Mouse (Mus musculus) neural tube, embryonic 12.5 days (tissue): ENCODE measurements at regions not wholly inside any gene's neighbourhood (a gene's known extent, or its start where the extent isn't known, plus 50 kb on each side); places are given as distances from the start of the nearest gene placed in this dataset.

Experiments
- ATAC-seq: fragments of 200-750 bp; cut with Nextera tagmentation; 2 replicates; pipeline ENCODE4 v1.8.0; 2017; ENCODE audit warnings: low read depth, mild to moderate bottlenecking, moderate TSS enrichment, moderate library complexity; ENCODE audit not compliant: low FRiP score
- H3K27ac ChIP-seq: fragments of 300-500 bp; sonication (generic); 2 replicates; pipeline ENCODE4 v1.5.1; 2016
- H3K27me3 ChIP-seq: fragments of 300-500 bp; sonication (generic); replicated peaks from 2 replicates; pipeline ENCODE4 v1.6.1; 2016; ENCODE audit warnings: mild to moderate bottlenecking
- H3K36me3 ChIP-seq: fragments of 300-500 bp; sonication (generic); 2 replicates; pipeline ENCODE4 v1.6.1; 2016; ENCODE audit warnings: mild to moderate bottlenecking
- H3K4me1 ChIP-seq: fragments of 300-500 bp; sonication (generic); 2 replicates; pipeline ENCODE4 v1.6.1; 2016
- H3K4me2 ChIP-seq: fragments of 300-500 bp; sonication (generic); replicated peaks from 2 replicates; pipeline ENCODE4 v1.6.1; 2016; ENCODE audit warnings: mild to moderate bottlenecking
- H3K4me3 ChIP-seq: fragments of 300-500 bp; sonication (generic); 2 replicates; pipeline ENCODE4 v1.5.1; 2016
- H3K9ac ChIP-seq: fragments of 300-500 bp; sonication (generic); 2 replicates; pipeline ENCODE4 v1.6.1; 2016; ENCODE audit warnings: mild to moderate bottlenecking
- H3K9me3 ChIP-seq: fragments of 300-500 bp; sonication (generic); 2 replicates; pipeline ENCODE4 v1.6.1; 2016; ENCODE audit warnings: mild to moderate bottlenecking
- WGBS: fragments of 180-500 bp; shearing (Covaris S2); methylation state at CpG from one replicate; pipeline ENCODE4 v1.1.7; 2016; 5-methylcytosine and 5-hydroxymethylcytosine counted together

DNA sequence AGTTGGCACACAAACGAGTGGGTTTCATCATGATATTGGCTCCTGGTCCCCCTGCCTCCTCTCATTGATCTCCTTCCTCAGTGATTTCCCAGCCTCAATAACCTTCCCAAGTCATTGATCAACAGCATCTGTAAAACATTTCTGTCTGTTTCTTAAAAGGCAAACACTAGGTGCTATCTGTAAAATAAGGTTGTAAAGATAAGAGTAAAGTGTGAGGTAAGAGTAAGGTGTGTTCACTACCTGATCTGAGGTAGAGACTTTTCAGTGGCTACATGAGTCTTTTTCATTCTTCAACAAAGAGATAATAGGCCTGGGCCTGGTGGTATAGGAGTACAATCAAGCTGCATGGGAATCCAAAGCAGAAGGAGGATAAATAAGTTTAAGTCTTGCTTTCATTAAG lies 55.7 kb downstream of the Plk2 start:
- 86% methylated on average over 1 of the region's 1 CpGs for WGBS
- no peaks in the 10 kb centered on the region for H3K9me3 ChIP-seq
- ATAC-seq = no peak

DNA sequence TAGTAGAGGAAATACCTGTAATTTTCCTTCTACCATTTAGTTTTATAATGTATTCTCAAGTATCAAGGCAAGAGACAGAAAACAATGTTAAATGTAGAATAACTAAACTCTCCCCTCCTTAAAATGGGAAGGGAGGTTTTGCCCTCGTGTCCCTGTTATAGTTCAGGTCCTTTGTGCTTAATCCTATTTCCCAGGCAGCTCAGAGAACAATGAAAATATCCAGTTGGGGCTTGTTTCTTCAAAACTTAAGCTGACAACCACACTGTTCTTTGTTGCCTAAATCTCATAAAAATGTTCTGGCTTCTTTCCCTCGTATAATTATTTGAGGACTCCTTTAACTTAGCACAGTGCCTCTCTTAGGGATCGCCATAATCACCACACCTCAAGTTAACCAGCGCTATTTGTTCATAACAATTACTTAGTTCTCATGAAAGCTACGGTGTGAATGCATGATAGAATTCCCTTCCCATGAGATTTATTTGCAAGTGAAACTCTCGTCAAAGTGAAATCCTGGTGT lies 57.2 kb downstream of the Plk2 start:
- Histone ChIP-seq H3K9ac (no peak overlapping the region), H3K4me1 (no peaks in the 10 kb centered on the region), H3K36me3 (no peaks in the 10 kb centered on the region), H3K9me3 (no peaks in the 10 kb centered on the region), H3K4me3 (no peak overlapping the region), H3K4me2 (no peak overlapping the region), H3K27ac (no peak overlapping the region), H3K27me3 (no peaks in the 10 kb centered on the region)
- no peak for ATAC-seq
- 75% methylated on average over 6 of the region's 6 CpGs for WGBS

More for the DNA sequence above, 55.7 kb downstream of the Plk2 start:
- Histone ChIP-seq H3K4me2 (no peak overlapping the region), H3K36me3 (no peaks in the 10 kb centered on the region), H3K27ac (no peak overlapping the region), H3K4me3 (no peak overlapping the region), H3K27me3 (no peaks in the 10 kb centered on the region), H3K9ac (no peak overlapping the region), H3K4me1 (no peaks in the 10 kb centered on the region)

DNA sequence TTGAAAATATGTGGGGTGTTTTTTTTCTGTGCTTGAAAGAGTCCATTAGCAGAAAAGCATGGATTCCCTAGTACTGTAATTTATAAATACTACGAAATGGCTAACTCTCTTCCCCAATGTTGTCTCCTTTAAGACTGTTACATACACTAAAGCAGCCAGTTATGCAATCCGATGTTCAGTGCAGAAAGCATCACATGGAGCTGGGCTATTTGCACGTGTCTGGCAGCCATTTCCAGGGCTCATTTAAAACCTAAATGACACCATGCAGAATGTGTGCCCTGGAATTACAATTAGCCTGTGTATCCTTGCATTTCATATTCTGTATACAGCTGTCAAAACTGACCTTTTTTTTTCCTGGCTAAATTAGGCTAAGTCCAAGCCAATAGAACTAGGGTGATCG lies 60.2 kb downstream of the Plk2 start:
- H3K27ac ChIP-seq = no peak overlapping the region
- WGBS = 75% methylated on average over 4 of the region's 4 CpGs

DNA sequence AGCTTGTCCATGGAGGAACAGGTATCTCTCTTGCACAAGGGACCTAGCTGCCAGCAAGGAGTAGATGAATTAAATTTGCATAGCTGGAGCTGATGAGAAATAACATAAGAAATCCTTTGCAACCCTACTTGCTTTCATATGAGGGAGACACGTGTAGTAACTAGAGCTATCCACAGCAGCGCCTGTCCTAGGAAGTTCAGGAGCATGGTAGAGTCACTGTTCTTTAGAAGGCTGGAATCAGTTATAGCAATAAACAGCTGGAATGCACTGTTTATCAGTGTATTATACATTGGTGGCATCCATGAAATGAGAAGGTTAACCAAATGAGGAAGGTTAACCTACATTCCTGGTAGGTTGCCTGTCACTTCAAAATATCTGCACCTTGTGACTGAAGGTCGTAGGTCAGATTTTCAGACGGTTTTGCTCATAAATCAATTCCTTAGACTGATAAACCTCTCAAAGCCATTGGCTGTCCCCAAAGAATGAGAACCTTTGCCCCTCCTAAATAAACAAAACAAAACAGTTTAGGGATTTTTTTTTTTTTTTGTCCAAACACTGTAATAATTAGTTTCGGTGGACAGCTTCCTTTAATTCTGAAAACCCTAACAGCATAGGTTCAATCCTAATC lies 60.8 kb downstream of the Plk2 start:
- Histone ChIP-seq H3K9me3 (no peaks in the 10 kb centered on the region), H3K27ac (no peak overlapping the region), H3K27me3 (no peaks in the 10 kb centered on the region), H3K4me2 (no peak overlapping the region), H3K4me3 (no peak overlapping the region), H3K4me1 (no peaks in the 10 kb centered on the region), H3K36me3 (no peaks in the 10 kb centered on the region), H3K9ac (no peak overlapping the region)
- 81% methylated on average over 5 of the region's 5 CpGs for WGBS
- ATAC-seq = no peak

More for the DNA sequence above, 60.2 kb downstream of the Plk2 start:
- no peaks in the 10 kb centered on the region for H3K9me3 ChIP-seq
- no peak overlapping the region for H3K4me2 ChIP-seq
- ATAC-seq = no peak
- no peak overlapping the region for H3K9ac ChIP-seq
- H3K36me3 ChIP-seq = no peaks in the 10 kb centered on the region
- H3K27me3 ChIP-seq = no peaks in the 10 kb centered on the region
- H3K4me1 ChIP-seq = no peaks in the 10 kb centered on the region
- no peak overlapping the region for H3K4me3 ChIP-seq

DNA sequence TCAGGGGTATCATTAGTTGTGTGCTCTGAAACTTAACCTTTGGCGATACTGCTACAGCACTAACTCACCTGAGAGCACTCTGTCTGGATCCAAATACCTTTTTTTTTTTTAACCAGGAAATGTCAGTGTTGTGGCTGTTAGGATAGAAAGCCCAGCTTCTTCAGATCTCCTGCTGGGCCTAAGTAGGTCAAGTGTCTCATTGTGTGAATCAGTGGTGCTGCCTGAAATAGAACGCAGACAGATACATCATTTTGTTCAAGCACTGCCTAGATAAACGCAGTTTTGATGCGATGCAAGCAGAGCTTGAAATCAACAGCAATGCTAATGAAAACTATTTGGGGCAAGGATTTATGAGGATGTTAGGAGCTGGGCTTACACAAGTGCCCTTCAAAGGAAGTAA lies 63.9 kb downstream of the Plk2 start:
- WGBS = 76% methylated on average over 4 of the region's 4 CpGs
- Histone ChIP-seq H3K9ac (no peak overlapping the region), H3K27ac (no peak overlapping the region), H3K4me1 (no peaks in the 10 kb centered on the region), H3K27me3 (no peaks in the 10 kb centered on the region), H3K4me2 (no peak overlapping the region), H3K4me3 (no peak overlapping the region), H3K9me3 (no peaks in the 10 kb centered on the region), H3K36me3 (no peaks in the 10 kb centered on the region)
- ATAC-seq = no peak

DNA sequence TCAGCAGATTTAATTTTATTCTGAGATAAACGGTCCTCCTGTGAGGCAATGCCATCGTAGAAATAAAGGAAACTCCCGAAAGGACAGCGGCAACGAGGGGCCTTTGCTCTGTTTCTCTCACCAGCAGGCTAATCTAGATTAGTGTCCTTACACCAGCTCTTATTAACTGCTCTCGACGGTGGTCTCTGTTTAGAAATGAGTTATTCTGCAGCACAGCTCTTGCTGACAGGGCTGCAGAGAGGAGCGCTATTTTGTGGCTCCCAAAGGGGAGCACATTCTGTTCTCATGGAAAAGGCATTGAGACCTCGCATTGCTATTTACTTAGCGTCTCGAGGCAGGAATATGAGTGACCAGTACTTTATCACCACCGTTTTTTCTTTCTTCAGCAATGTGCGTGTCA lies 66.7 kb downstream of the Plk2 start:
- Histone ChIP-seq H3K4me2 (no peak overlapping the region), H3K9ac (no peak overlapping the region), H3K9me3 (no peaks in the 10 kb centered on the region), H3K4me1 (no peaks in the 10 kb centered on the region), H3K36me3 (no peaks in the 10 kb centered on the region), H3K27me3 (no peaks in the 10 kb centered on the region), H3K27ac (no peak overlapping the region), H3K4me3 (no peak overlapping the region)
- ATAC-seq = 0 out of 2 replicates have a peak, but pooled peaks have one; percentile 41
- WGBS = 55% methylated on average over 13 of the region's 13 CpGs

DNA sequence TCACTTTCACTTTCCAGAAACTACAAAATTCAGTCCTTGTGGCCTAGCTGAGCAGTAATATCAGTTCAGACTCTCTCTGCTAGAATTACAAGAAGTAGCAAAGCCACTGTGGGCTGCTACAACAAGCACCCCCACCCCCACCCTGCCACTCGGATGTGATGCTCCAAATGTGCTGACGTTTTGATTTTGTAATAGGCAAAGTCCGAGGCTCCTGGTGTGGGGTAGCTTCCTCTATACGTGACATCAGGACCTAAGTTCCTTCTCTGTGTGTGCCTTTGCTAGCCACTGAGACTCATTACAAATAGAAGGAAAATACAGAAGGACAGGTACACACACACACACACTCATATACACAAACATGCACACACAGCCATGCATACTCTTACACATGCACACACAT lies 76.7 kb downstream of the Plk2 start:
- Histone ChIP-seq H3K36me3 (no peaks in the 10 kb centered on the region), H3K27ac (no peak overlapping the region), H3K9me3 (no peaks in the 10 kb centered on the region), H3K4me3 (no peak overlapping the region), H3K4me1 (no peaks in the 10 kb centered on the region), H3K27me3 (no peaks in the 10 kb centered on the region), H3K4me2 (no peak overlapping the region), H3K9ac (no peak overlapping the region)
- WGBS = 73% methylated on average over 4 of the region's 4 CpGs
- ATAC-seq = no peak

DNA sequence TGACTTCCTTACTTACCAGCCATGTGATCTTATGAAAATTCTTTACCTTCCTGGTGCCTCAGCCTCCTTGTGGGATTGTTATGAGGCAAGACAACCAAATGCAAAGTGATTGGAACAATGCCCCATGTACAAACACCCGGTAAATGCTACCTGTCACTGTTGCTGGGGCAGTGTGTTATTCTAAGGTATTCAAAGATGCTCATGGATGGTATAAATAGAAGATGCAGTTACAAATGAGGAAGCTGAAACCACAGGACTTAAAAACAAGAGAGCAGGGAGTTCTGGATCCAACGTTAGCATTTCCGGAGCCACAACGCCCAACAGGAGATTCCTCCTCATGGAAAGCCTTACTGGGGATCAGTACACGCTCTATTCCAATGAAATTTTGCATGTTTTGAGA lies 82.9 kb downstream of the Plk2 start:
- Histone ChIP-seq H3K4me1 (no peaks in the 10 kb centered on the region), H3K4me3 (no peak overlapping the region), H3K27ac (no peak overlapping the region), H3K36me3 (no peaks in the 10 kb centered on the region), H3K9ac (no peak overlapping the region), H3K9me3 (no peaks in the 10 kb centered on the region), H3K27me3 (no peaks in the 10 kb centered on the region), H3K4me2 (no peak overlapping the region)
- ATAC-seq = no peak
- WGBS = 95% methylated on average over 5 of the region's 5 CpGs

DNA sequence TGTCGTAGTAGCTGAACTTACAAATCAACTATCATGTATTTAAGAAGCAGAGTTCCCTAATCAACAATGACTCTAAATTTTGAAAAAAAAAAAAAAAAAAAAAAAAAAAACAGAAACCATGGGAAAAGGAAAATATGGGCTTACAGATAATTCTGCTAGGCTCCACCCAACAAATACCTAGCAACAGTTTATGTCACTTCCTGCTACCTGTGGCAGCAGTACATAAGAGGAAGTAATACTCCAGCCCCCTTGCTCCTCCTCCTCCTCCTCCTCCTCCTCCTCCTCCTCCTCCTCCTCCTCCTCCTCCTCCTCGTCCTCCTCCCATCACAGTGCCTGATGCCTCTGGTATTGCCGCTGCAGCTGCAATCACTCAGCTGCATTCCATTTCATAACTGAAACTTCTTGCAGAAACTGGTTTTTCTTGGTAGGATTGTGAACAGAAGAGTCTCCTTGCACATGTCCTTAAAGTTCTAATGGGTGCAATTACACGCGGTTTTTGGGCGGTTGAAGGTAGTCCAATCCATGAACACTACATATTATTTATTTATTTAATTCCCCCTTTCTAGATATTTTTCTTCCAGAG lies 89.6 kb downstream of the Plk2 start:
- WGBS = 89% methylated on average over 5 of the region's 6 CpGs
- no peak overlapping the region for H3K27ac ChIP-seq
- H3K4me2 ChIP-seq = no peak overlapping the region
- H3K27me3 ChIP-seq = no peaks in the 10 kb centered on the region
- no peaks in the 10 kb centered on the region for H3K4me1 ChIP-seq
- no peak overlapping the region for H3K4me3 ChIP-seq
- ATAC-seq = no peak
- no peaks in the 10 kb centered on the region for H3K36me3 ChIP-seq
- no peaks in the 10 kb centered on the region for H3K9me3 ChIP-seq
- no peak overlapping the region for H3K9ac ChIP-seq

DNA sequence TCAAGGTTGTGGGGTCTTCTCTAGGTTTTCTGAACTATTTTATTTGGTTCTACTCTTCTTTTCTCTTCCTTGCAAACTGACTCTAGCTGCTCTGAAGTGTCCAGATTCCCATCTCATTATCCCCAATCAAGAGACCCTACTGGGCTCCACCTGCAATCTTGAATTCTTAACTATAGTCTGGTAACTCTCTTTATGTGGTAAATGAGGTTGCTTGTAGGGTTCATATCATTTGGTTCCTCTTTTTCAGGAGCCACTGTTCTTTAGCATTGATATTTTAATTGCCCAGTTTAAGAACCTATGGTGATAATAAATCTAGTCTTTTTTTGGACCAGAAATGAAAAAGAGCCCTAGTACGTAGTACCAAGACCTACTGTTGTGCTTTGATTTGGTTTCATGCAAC lies 90.7 kb downstream of the Plk2 start:
- no peak for ATAC-seq
- H3K4me1 ChIP-seq = no peaks in the 10 kb centered on the region
- no peaks in the 10 kb centered on the region for H3K27me3 ChIP-seq
- no peak overlapping the region for H3K9ac ChIP-seq
- no peak overlapping the region for H3K4me2 ChIP-seq
- no peaks in the 10 kb centered on the region for H3K9me3 ChIP-seq
- no peak overlapping the region for H3K27ac ChIP-seq
- H3K4me3 ChIP-seq = no peak overlapping the region
- 94% methylated on average over 1 of the region's 1 CpGs for WGBS
- no peaks in the 10 kb centered on the region for H3K36me3 ChIP-seq

DNA sequence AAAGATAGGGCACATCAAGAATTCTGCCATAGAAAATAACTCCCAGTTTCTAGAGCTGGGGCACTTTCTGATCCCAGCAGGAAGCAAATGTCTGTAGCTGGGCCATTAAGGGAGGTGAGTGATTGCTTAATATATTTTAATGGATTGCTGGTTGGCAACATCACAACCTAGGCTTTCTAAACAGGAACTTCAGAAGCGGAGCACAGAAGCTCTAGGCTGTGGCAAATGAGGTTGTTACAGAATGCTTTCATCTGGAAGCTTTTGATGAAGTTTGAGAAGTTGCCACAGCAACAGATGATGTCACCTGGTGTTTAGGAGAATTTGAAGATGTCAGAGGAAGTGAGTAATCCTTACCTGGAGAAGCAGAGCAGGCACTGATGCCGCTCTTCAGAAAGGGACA lies 95.3 kb downstream of the Plk2 start:
- H3K27me3 ChIP-seq = no peaks in the 10 kb centered on the region
- H3K9me3 ChIP-seq = no peaks in the 10 kb centered on the region
- no peaks in the 10 kb centered on the region for H3K4me1 ChIP-seq
- no peak for ATAC-seq
- no peak overlapping the region for H3K9ac ChIP-seq
- H3K27ac ChIP-seq = no peak overlapping the region
- no peak overlapping the region for H3K4me2 ChIP-seq
- no peaks in the 10 kb centered on the region for H3K36me3 ChIP-seq
- 77% methylated on average over 2 of the region's 2 CpGs for WGBS
- no peak overlapping the region for H3K4me3 ChIP-seq

DNA sequence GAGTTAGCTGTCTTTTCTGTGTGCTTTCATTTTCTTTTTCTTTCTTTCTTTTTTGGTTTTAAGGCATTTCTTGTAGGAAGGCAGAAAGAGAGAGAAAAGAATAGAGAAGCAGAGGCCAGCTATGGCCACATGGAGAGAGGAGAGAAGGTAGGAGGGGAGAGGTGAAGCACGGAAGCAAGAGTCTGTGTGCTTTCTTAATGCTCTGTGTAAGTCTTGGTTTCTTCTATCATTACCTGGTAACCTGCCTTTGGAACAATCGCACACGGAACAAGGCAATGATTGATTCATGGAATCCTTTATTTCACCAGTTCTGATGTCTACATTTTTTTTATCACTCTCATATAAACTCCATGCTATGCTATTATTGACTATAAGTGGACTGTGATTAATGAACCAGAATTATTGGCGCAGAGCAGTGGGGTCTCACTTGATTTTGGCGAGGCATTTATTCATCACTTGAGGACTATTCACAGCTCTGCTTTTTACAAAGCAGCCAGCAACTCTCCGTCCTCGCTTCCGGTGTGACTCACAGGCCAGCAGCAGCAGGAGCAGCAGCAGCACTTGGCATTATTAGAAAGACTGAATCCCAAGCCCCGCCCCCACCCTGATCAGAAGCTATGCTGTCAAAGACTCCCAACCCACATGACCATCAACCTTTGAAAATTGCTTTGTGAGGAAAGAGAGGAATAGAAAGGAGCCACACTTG lies 97.6 kb downstream of the Plk2 start:
- WGBS = 47% methylated on average over 9 of the region's 9 CpGs
- H3K4me1 ChIP-seq = no peaks in the 10 kb centered on the region
- H3K4me3 ChIP-seq = no peak overlapping the region
- no peaks in the 10 kb centered on the region for H3K9me3 ChIP-seq
- H3K36me3 ChIP-seq = no peaks in the 10 kb centered on the region
- no peak overlapping the region for H3K27ac ChIP-seq
- peak; percentile 75 for ATAC-seq
- H3K4me2 ChIP-seq = peak overlapping the region; percentile 28; the same call in 1 of the 2 replicates
- no peaks in the 10 kb centered on the region for H3K27me3 ChIP-seq
- no peak overlapping the region for H3K9ac ChIP-seq
